Mouse (Mus musculus) spleen, adult 2 months (tissue): ENCODE measurements around the gene Snd1. TPM values are rescaled to one million over a fixed set of nuclear protein-coding genes. Genes with fewer than 3 reads are reported as not detected.
A peak's percentile ranks its signal among the peaks of the same experiment; 100 is the strongest.

Experiments used
- DNase-seq, 2 experiments: peaks; one replicate each; pipeline versions ENCODE4 v3.0.0 to v3.0.0-alpha.2; 2012 to 2021; ENCODE audit warnings: low spot score in 2 of 2, low read depth in 1 of 2
- H3K27ac ChIP-seq: fragments of 200-500 bp; 2 replicates; pipeline ENCODE4 v1.5.1; 2012; ENCODE audit warnings: low read length, inconsistent platforms; ENCODE audit not compliant: insufficient read depth
- H3K27me3 ChIP-seq: fragments of 200-500 bp; 2 replicates; pipeline ENCODE4 v1.6.1; 2012; ENCODE audit warnings: mild to moderate bottlenecking, moderate library complexity, low read length, inconsistent platforms; ENCODE audit not compliant: control insufficient read depth, insufficient read depth
- H3K36me3 ChIP-seq: fragments of 200-500 bp; 2 replicates; pipeline ENCODE4 v1.6.1; 2012; ENCODE audit warnings: mild to moderate bottlenecking, low read length, inconsistent platforms; ENCODE audit not compliant: control insufficient read depth, insufficient read depth
- H3K4me1 ChIP-seq: fragments of 200-500 bp; 2 replicates; pipeline ENCODE4 v1.6.1; 2011; ENCODE audit warnings: inconsistent platforms; ENCODE audit not compliant: control insufficient read depth, insufficient read depth, insufficient read length
- H3K4me3 ChIP-seq: fragments of 200-500 bp; 2 replicates; pipeline ENCODE4 v1.5.1; 2011; ENCODE audit warnings: mild to moderate bottlenecking, inconsistent platforms; ENCODE audit not compliant: insufficient read depth, insufficient read length; ENCODE audit errors: extremely low read depth
- CTCF ChIP-seq: fragments of 200-500 bp; IDR thresholded peaks from 2 replicates; pipeline ENCODE4 v1.5.1; 2011; ENCODE audit warnings: mild to moderate bottlenecking, inconsistent platforms; ENCODE audit not compliant: insufficient read depth, insufficient read length, insufficient replicate concordance; ENCODE audit errors: extremely low read depth
- POLR2A ChIP-seq: fragments of 200-500 bp; IDR thresholded peaks from 2 replicates; pipeline ENCODE4 v1.6.1; 2011; ENCODE audit warnings: low read depth, low read length, inconsistent platforms
- WGBS: fragments of 180-500 bp; shearing (Covaris S2); methylation state at CpG from one replicate; pipeline ENCODE4 v1.1.7; 2018; 5-methylcytosine and 5-hydroxymethylcytosine counted together
- polyA plus RNA-seq: library from polyadenylated mRNA; depleted of rRNA; stranded (reverse); fragments of >200 nt; gene quantifications from 2 replicates; pipeline ENCODE4 v1.2.3, GENCODE M21; 2012

Snd1 gene
- polyA plus RNA-seq, 1 experiment: 55.0 TPM

GRCm38 (mm10) chr6:28832751-28833291, 357.9 kb downstream of the Snd1 start:
- peaks cover 20% of the 10 kb centered on the region for H3K27me3 ChIP-seq
- peak overlapping the region; percentile 53 for H3K4me3 ChIP-seq
- no peak overlapping the region for H3K27ac ChIP-seq
- 1% methylated on average over 57 of the region's 58 CpGs for WGBS
- no peaks in the 10 kb centered on the region for H3K36me3 ChIP-seq
- peaks cover 18% of the 10 kb centered on the region for H3K4me1 ChIP-seq
- DNase-seq: no peak
- no peak for TF ChIP-seq POLR2A
- no peak for TF ChIP-seq CTCF

DNA sequence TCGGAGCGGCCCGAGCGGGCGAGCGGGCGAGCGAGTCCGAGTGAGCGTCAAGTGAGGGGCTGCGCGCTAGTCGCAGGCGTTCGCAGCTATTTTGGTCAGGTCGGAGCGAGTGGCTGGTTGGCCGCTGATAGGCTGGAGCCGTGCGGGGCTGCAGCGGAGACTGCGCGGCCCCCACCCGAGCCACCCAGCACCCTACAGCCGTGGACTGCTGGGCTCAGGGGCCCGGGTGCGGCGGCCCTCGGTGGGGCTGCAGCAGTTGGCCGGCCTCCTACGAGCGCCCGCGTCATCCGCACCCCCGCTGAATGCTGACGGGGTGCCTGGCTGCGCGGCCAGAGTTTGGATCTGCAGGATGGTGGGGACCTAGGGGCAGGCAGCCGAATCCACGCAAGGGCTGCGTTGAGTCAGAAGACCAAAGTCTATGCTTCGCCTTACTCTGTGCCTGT, 358.5 kb downstream of the Snd1 start:
- TF ChIP-seq CTCF: no peak
- TF ChIP-seq POLR2A: no peak
- peaks cover 20% of the 10 kb centered on the region for H3K27me3 ChIP-seq
- H3K4me1 ChIP-seq: peaks cover 18% of the 10 kb centered on the region
- WGBS: 12% methylated on average over 43 of the region's 43 CpGs
- no peak overlapping the region for H3K27ac ChIP-seq
- no peak for DNase-seq
- H3K36me3 ChIP-seq: no peaks in the 10 kb centered on the region
- no peak overlapping the region for H3K4me3 ChIP-seq

DNA sequence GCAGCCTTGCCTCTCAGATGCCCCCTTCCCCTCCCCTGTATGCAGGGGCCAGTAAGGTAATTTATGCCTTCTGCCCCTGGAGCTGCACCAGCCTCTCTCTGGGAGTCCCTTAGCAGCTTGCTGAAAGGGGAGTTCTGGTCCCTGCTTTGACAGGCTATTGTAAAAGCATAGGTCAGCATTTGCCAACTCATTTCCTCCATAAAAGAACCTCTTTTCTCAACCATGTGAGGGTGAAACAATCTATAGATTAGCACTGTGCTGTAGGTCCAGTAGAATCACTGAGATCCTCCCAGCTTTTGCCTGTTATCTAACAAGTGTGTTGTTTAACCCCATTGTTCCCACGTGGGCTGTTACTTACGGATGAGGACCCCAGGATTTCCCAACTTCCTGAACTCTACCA, 359.1 kb downstream of the Snd1 start:
- Histone ChIP-seq H3K27me3 (peaks cover 20% of the 10 kb centered on the region), H3K27ac (no peak overlapping the region)
- WGBS: 70% methylated on average over 2 of the region's 2 CpGs

GRCm38 (mm10) chr6:28836600-28836999, 361.7 kb downstream of the Snd1 start:
- TF ChIP-seq POLR2A (no peak), CTCF (no peak)
- H3K36me3 ChIP-seq: no peaks in the 10 kb centered on the region
- peaks cover 16% of the 10 kb centered on the region for H3K27me3 ChIP-seq
- no peak overlapping the region for H3K27ac ChIP-seq
- no peak for DNase-seq
- no peak overlapping the region for H3K4me3 ChIP-seq
- peaks cover 14% of the 10 kb centered on the region; the same call in 1 of the 2 replicates for H3K4me1 ChIP-seq

More for the DNA sequence above, 359.1 kb downstream of the Snd1 start:
- Histone ChIP-seq H3K36me3 (no peaks in the 10 kb centered on the region), H3K4me1 (peaks cover 18% of the 10 kb centered on the region), H3K4me3 (no peak overlapping the region)
- DNase-seq: no peak
- no peak for TF ChIP-seq POLR2A

GRCm38 (mm10) chr6:28841569-28841968, 366.6 kb downstream of the Snd1 start:
- TF ChIP-seq POLR2A: no peak
- TF ChIP-seq CTCF: no peak

DNA sequence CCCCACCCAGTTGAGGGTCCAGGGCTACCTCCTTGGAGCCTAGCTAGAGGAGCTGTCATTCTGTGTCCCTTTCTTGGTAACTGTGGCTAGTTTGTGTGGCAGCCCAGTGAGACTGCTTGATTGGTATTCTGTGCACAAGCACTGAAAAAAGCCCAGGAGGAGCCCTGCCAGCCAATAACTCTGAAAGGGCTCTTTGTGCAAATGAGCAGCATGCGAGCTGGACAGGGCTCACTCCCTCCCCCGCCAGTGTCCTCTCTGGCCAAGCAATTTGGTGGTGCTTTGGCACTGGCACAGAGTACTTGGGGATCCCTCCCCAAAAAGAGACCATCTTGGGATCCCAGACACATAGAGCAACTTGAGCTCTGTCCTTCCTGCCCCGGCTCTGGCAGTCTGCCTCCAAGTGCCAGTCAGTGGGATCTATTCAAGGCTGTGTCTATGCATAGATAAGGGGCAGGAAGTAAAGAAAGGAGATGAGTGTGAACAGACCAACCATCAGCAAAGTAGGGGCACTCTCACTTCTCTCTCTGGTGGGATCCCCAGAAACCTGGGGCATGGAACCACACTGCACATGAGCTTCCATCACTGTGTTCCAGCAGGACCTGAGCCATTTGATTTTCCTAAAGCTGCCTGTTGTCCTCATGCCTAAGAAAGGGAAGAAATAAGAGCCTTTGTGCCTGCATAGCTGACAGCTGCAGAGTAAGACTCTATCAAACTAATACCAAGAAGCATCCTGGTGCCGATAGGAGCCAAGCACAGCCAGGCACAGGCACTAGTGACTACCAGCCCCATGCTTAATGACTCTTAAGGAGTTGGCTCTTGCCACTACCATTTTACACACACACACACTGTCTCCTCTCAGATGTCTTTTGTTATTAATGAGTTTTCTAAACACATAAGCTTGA, 367.7 kb downstream of the Snd1 start:
- no peaks in the 10 kb centered on the region for H3K4me1 ChIP-seq
- WGBS: 80% methylated on average over 4 of the region's 4 CpGs
- H3K36me3 ChIP-seq: no peaks in the 10 kb centered on the region
- no peak for TF ChIP-seq POLR2A
- TF ChIP-seq CTCF: no peak
- H3K27me3 ChIP-seq: no peaks in the 10 kb centered on the region
- no peak overlapping the region for H3K4me3 ChIP-seq
- H3K27ac ChIP-seq: no peak overlapping the region
- no peak for DNase-seq

More at GRCm38 (mm10) chr6:28841569-28841968, 366.6 kb downstream of the Snd1 start:
- no peak overlapping the region for H3K4me3 ChIP-seq
- no peak overlapping the region for H3K27ac ChIP-seq
- no peaks in the 10 kb centered on the region for H3K36me3 ChIP-seq
- DNase-seq: no peak
- H3K27me3 ChIP-seq: no peaks in the 10 kb centered on the region
- WGBS: 79% methylated on average over 3 of the region's 3 CpGs
- H3K4me1 ChIP-seq: no peaks in the 10 kb centered on the region

GRCm38 (mm10) chr6:28845610-28846009, 370.7 kb downstream of the Snd1 start:
- Histone ChIP-seq H3K4me3 (no peak overlapping the region), H3K36me3 (no peaks in the 10 kb centered on the region), H3K27ac (no peak overlapping the region), H3K4me1 (no peaks in the 10 kb centered on the region), H3K27me3 (no peaks in the 10 kb centered on the region)
- TF ChIP-seq POLR2A: no peak
- no peak for TF ChIP-seq CTCF
- 81% methylated on average over 4 of the region's 4 CpGs for WGBS
- no peak for DNase-seq
